Mouse (Mus musculus): ENCODE results near the gene Zcchc7. TPM values are rescaled to one million over a fixed set of nuclear protein-coding genes. Genes with fewer than 3 reads are reported as not detected.
A peak's percentile ranks its signal among the peaks of the same experiment; 100 is the strongest.
"Not testable (repeated sequence)": the region's sequence is repeated elsewhere in the genome, so short reads cannot be mapped to it uniquely, and the experiment has no call there.

Gene Zcchc7
- polyA plus RNA-seq, 1 experiment, result 0.90 TPM

GRCm38 (mm10) chr4:44740471-44740870, 15.2 kb upstream of the Zcchc7 start:
- TF ChIP-seq TAL1 (IDR thresholded peaks at IDR 0.05; ENCODE audit: low read length) (no peak), GATA1 (IDR thresholded peaks at IDR 0.05; ENCODE audit: low read length) (no peak)
- H3K9me3 ChIP-seq (ENCODE audit: control insufficient read depth, low read length), result no peaks in the 10 kb centered on the region
- H3K4me3 ChIP-seq (replicated peaks), result no peak overlapping the region
- peaks cover 5% of the 10 kb centered on the region for H3K27me3 ChIP-seq (ENCODE audit: control insufficient read depth)
- no peaks in the 10 kb centered on the region for H3K36me3 ChIP-seq (ENCODE audit: control insufficient read depth)
- no peaks in the 10 kb centered on the region for H3K4me1 ChIP-seq (ENCODE audit: control insufficient read depth)

- H3K9me3 ChIP-seq (ENCODE audit: control insufficient read depth, low read length), result no peaks in the 10 kb centered on the region
- peaks cover 2% of the 10 kb centered on the region for H3K36me3 ChIP-seq (ENCODE audit: control insufficient read depth)
- H3K27me3 ChIP-seq (ENCODE audit: control insufficient read depth), result no peaks in the 10 kb centered on the region; the same call in 1 of the 2 replicates
- TF ChIP-seq GATA1 (IDR thresholded peaks at IDR 0.05; ENCODE audit: low read length), result no peak
- no peak for TF ChIP-seq TAL1 (IDR thresholded peaks at IDR 0.05; ENCODE audit: low read length)
- peak overlapping the region; percentile 85 for H3K4me3 ChIP-seq (replicated peaks)
- peaks cover 23% of the 10 kb centered on the region for H3K4me1 ChIP-seq (ENCODE audit: control insufficient read depth)
Observed at GRCm38 (mm10) chr4:44756134-44756951, 666 bp downstream of the Zcchc7 start.

- Histone ChIP-seq H3K4me3 (replicated peaks) (peak overlapping the region; percentile 85), H3K4me1 (ENCODE audit: control insufficient read depth) (peaks cover 23% of the 10 kb centered on the region)
- H3K36me3 ChIP-seq (ENCODE audit: control insufficient read depth); H3K27me3 ChIP-seq (ENCODE audit: control insufficient read depth); H3K9me3 ChIP-seq (ENCODE audit: control insufficient read depth, low read length): not testable (repeated sequence)
Observed at GRCm38 (mm10) chr4:44757131-44757530, 1.5 kb downstream of the Zcchc7 start.

- TF ChIP-seq TAL1 (IDR thresholded peaks at IDR 0.05; ENCODE audit: low read length) (no peak), GATA1 (IDR thresholded peaks at IDR 0.05; ENCODE audit: low read length) (no peak)
- Histone ChIP-seq H3K27me3 (ENCODE audit: control insufficient read depth) (no peaks in the 10 kb centered on the region), H3K9me3 (ENCODE audit: control insufficient read depth, low read length) (no peaks in the 10 kb centered on the region), H3K4me3 (replicated peaks) (no peak overlapping the region), H3K4me1 (ENCODE audit: control insufficient read depth) (peaks cover 3% of the 10 kb centered on the region; the same call in 1 of the 2 replicates), H3K36me3 (ENCODE audit: control insufficient read depth) (peaks cover 5% of the 10 kb centered on the region)
Observed at GRCm38 (mm10) chr4:44774890-44775289, 19.2 kb downstream of the Zcchc7 start.

- no peak overlapping the region for H3K4me3 ChIP-seq (replicated peaks)
- H3K36me3 ChIP-seq (ENCODE audit: control insufficient read depth), result no peaks in the 10 kb centered on the region
- TF ChIP-seq GATA1 (IDR thresholded peaks at IDR 0.05; ENCODE audit: low read length), result no peak
- TF ChIP-seq TAL1 (IDR thresholded peaks at IDR 0.05; ENCODE audit: low read length), result no peak
- no peaks in the 10 kb centered on the region for H3K9me3 ChIP-seq (ENCODE audit: control insufficient read depth, low read length)
- H3K4me1 ChIP-seq (ENCODE audit: control insufficient read depth), result no peaks in the 10 kb centered on the region
- no peaks in the 10 kb centered on the region for H3K27me3 ChIP-seq (ENCODE audit: control insufficient read depth)
Observed at GRCm38 (mm10) chr4:44776651-44777050, 21.0 kb downstream of the Zcchc7 start.

- Histone ChIP-seq H3K4me1 (ENCODE audit: control insufficient read depth) (no peaks in the 10 kb centered on the region), H3K36me3 (ENCODE audit: control insufficient read depth) (no peaks in the 10 kb centered on the region), H3K9me3 (ENCODE audit: control insufficient read depth, low read length) (no peaks in the 10 kb centered on the region), H3K27me3 (ENCODE audit: control insufficient read depth) (no peaks in the 10 kb centered on the region), H3K4me3 (replicated peaks) (no peak overlapping the region)
- TF ChIP-seq TAL1 (IDR thresholded peaks at IDR 0.05; ENCODE audit: low read length) (no peak), GATA1 (IDR thresholded peaks at IDR 0.05; ENCODE audit: low read length) (no peak)
Observed at GRCm38 (mm10) chr4:44777101-44777500, 21.4 kb downstream of the Zcchc7 start.

DNA sequence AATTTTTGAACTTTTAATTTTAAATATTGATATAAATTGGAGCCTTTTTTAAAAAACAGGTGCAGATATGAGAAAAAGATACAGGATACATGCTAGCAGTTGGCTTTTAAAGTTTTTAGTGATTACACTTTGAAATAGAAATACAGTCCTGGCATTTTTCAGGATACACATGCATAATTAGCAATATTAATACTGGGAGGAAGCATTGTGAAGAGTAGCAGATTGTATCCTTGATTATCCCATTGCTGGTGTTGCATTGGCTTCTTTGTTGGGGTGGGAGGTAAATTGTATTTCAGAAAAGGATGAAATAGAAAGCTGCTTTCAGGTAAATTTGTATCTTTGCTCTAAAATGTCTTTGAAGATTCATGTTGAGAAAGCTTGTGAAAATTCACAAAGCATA, 22.0 kb downstream of the Zcchc7 start:
- H3K4me1 ChIP-seq (ENCODE audit: control insufficient read depth), result no peaks in the 10 kb centered on the region
- H3K9me3 ChIP-seq (ENCODE audit: control insufficient read depth, low read length), result no peaks in the 10 kb centered on the region
- H3K27me3 ChIP-seq (ENCODE audit: control insufficient read depth), result no peaks in the 10 kb centered on the region

DNA sequence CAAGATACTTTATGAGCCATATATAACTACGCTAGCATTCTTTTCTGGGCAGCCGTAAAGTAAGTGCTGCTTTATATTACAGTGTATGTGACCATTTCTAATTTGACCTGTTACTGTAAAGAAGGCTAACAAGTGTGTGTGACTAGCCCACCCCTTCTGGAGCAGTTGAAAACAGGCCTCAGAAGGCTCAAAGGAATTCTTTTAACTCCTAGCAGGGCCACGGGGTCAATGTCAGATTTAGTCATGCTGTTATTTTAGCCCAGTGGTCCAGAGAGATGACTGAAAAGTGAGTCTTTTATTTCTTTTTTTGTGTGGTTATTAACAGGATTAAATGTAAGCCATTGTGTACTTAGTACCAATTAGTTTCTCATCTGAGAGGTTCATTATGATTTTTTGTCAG, 22.6 kb downstream of the Zcchc7 start:
- no peak for TF ChIP-seq TAL1 (IDR thresholded peaks at IDR 0.05; ENCODE audit: low read length)
- no peak for TF ChIP-seq GATA1 (IDR thresholded peaks at IDR 0.05; ENCODE audit: low read length)

More for the DNA sequence above, 22.0 kb downstream of the Zcchc7 start:
- no peaks in the 10 kb centered on the region for H3K36me3 ChIP-seq (ENCODE audit: control insufficient read depth)
- TF ChIP-seq TAL1 (IDR thresholded peaks at IDR 0.05; ENCODE audit: low read length) (no peak), GATA1 (IDR thresholded peaks at IDR 0.05; ENCODE audit: low read length) (no peak)
- no peak overlapping the region for H3K4me3 ChIP-seq (replicated peaks)

GRCm38 (mm10) chr4:44780462-44781157, 24.9 kb downstream of the Zcchc7 start:
- Histone ChIP-seq H3K4me1 (ENCODE audit: control insufficient read depth) (no peaks in the 10 kb centered on the region), H3K27me3 (ENCODE audit: control insufficient read depth) (no peaks in the 10 kb centered on the region), H3K36me3 (ENCODE audit: control insufficient read depth) (no peaks in the 10 kb centered on the region), H3K9me3 (ENCODE audit: control insufficient read depth, low read length) (no peaks in the 10 kb centered on the region), H3K4me3 (replicated peaks) (no peak overlapping the region)
- TF ChIP-seq TAL1 (IDR thresholded peaks at IDR 0.05; ENCODE audit: low read length) (no peak), GATA1 (IDR thresholded peaks at IDR 0.05; ENCODE audit: low read length) (no peak)

More for the DNA sequence above, 22.6 kb downstream of the Zcchc7 start:
- H3K4me1 ChIP-seq (ENCODE audit: control insufficient read depth), result no peaks in the 10 kb centered on the region
- H3K9me3 ChIP-seq (ENCODE audit: control insufficient read depth, low read length), result no peaks in the 10 kb centered on the region
- H3K27me3 ChIP-seq (ENCODE audit: control insufficient read depth), result no peaks in the 10 kb centered on the region
- H3K36me3 ChIP-seq (ENCODE audit: control insufficient read depth), result no peaks in the 10 kb centered on the region
- no peak overlapping the region for H3K4me3 ChIP-seq (replicated peaks)

Data from erythroblast, embryonic 14.5 days (primary cell).